Mouse (Mus musculus) adrenal gland, postnatal 25 days (tissue): ENCODE measurements around the gene Zfp536. TPM values are rescaled to one million over a fixed set of nuclear protein-coding genes. Genes with fewer than 3 reads are reported as not detected.
"Not testable (repeated sequence)": the region's sequence is repeated elsewhere in the genome, so short reads cannot be mapped to it uniquely, and the experiment has no call there.

ENCODE experiments used
- DNase-seq: peaks from one replicate; pipeline ENCODE4 v3.0.0; 2021; ENCODE audit warnings: mixed read lengths
- total RNA-seq: library from RNA; stranded (reverse); gene quantifications from 2 replicates; pipeline ENCODE4 v1.2.3, GENCODE M21; 2021

The Zfp536 gene
- total RNA-seq, 1 experiment from 2014 or later = 9.9 TPM

DNA sequence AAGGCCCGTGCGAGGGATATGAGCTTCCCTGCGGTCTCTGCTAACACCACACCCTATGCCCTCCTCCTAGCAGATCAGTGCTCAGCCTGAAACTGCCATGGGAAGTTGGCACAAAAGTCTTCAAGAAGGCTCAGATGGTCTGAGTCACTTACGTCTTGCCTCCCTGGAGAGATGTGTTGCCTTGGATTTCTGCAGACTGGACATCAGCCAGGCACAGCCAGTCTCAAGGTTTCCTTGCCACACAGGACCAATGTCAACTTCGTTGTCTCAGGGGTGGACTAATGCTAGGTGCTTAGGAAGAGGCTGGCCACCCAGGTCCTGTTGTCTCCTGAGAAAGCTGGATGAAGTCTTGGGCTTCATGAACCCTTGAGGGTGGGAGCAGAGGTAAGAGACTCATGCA is 14.6 kb downstream of the Zfp536 start:
- DNase-seq = no peak

GRCm38 (mm10) chr7:37753024-37753423 is 20.4 kb downstream of the Zfp536 start:
- DNase-seq = no peak

DNA sequence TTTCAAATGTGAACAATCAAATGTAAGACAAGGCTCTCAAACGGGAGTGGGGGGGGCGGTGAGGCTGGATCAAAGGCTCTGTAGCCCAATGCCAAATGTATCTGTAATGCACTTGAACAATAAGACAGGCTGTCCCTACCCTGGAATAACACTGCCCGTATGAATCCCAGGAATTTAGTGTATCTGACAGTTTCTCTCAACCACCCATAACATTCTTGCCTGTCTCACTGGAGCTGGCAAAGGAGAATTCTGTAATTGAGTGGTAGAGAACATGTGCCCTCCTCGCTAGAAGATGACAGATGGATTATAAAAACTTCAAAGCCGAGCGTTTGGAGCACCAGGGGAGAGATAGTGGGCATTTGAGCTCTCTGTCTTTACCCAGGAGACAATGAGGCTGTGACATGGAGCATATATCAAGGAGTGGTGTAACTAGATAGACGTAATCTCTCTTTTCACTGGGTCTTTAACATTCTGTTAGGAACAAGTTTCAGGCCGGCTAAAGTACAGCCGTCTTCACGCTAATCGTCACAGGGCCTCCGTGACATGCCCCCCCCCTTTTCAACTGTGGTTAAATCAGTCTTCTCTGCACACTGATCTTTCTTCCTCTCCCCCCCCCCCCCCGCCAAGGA is 27.2 kb downstream of the Zfp536 start:
- DNase-seq = no peak

- DNase-seq = no peak
These were observed 30.1 kb downstream of the Zfp536 start for GRCm38 (mm10) chr7:37743350-37743749.

DNA sequence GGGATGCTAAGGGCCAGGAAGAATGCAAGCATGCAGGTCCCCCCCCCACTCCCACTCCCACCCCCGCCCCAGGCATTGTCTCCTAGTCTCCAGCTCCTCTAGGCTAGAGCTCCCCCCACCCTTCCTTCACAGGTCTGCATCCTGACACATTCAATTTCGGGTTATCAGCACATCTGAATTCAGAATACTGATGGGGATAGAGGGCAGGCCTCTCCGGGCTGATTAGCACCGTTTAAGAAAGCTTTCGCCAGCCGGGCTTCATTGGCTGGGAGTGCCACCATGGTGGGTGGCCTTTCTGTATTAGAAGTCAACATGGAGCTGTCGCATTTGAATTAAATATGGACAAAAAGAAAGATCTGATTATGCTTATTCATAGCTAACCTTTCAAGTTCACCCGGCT is 36.2 kb downstream of the Zfp536 start:
- no peak for DNase-seq

DNA sequence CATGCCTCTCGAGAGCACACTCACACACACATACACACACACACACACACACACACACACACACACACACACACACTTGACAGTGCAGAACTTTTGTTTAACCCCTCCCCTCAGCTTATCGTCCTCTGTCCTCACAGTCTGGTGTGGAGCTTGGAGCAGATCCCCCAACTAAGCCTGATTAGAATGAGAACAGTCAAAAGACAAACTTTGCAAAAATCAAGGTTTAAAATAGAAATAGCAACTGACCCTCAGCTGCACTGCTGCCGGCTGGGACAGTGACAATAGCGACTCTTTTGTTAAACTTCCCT is 37.1 kb downstream of the Zfp536 start:
- DNase-seq = no peak

DNA sequence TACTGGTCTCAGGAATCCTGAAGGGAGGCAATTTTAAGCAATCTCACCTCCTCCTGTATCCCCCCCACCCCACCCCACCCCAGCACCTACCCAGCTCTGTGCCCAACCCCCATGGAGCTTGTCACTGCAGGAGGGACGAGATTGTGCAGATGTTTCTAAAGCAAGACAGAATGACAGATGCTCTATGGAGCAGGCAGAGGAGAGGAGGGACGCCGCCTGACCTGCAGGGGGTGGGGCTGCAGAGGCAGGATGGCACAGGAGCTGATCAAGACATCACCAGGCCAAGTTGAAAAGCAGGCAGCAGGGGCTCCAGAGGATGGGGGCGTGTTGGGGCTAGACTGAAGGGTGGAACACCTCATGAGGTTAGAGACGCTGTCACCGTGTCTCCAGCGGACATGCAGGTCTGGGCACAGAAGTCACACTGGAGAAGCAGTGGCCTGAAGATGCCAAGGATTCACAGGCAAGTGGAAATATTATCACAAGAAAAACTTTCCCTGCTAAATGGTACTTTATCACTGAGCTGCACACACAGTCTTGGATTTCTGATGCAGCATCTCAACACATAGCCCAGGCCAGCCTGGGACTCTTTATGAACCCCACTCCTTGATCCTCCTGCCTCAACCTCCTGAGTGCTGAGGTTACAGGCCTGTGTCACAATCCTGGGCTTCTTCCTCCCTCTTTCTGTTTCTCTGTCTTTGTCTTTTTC is 37.6 kb downstream of the Zfp536 start:
- DNase-seq = no peak

DNA sequence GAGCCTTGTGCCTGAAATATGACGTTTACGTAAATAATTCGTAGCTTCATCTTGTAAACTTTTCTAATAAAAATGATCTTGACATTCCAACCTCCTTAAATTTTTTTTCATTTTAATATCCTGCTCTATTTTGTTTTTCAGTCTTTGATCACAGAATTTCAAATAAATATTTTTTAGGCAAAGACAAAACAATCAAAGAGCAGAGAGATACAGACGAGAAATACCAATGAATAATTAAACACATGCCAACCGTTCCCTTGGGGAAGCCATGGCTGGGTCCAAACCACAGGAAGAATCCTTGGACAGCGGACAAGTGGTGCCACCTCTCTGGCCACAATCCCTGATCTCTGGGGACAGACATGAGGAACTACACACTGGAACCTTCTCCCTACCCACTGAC is 38.3 kb downstream of the Zfp536 start:
- DNase-seq = no peak

GRCm38 (mm10) chr7:37734576-37734975 is 38.9 kb downstream of the Zfp536 start:
- DNase-seq = no peak

GRCm38 (mm10) chr7:37733996-37734395 is 39.4 kb downstream of the Zfp536 start:
- no peak for DNase-seq

DNA sequence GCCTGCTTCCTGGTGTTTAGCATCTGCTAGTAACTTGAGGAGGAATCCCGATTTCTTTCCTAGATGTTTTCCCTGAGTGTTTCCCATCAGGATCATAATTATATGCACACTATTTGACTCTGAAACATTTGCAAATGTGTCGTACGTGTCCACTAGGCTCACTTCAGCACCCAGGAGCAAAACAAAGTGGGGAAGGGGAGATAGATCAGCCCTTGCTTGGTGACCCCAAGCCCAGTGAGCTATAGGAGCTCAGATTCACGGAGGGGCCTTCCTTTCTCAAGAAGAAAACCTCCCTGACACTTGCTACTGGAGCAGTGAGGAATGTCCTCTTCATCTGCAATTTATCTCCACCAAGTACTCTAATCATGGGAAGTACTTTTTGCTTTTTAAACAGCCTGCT is 40.7 kb downstream of the Zfp536 start:
- no peak for DNase-seq

- no peak for DNase-seq
These were observed 45.7 kb downstream of the Zfp536 start for GRCm38 (mm10) chr7:37727746-37728145.

- no peak for DNase-seq
These were observed 49.2 kb downstream of the Zfp536 start for GRCm38 (mm10) chr7:37724002-37724790.

DNA sequence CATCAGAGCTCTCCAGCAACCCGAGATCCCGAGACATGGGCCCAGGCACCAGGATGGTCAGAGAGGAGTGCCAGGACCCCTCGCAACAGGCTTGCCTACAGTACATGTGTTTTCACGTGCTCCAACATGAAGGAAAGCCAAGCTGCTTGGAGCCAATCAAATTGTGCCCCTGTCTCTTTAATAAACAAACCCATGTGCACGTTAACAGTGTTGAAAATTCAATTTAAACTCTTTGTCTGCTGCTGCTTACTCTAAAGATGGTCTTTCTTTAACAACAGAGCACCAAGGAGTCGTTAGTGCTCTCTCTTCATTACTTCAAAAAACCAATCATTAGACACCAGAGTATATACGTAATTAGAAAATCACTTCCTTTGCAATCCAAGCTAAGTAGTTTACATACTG is 50.2 kb downstream of the Zfp536 start:
- no peak for DNase-seq

DNA sequence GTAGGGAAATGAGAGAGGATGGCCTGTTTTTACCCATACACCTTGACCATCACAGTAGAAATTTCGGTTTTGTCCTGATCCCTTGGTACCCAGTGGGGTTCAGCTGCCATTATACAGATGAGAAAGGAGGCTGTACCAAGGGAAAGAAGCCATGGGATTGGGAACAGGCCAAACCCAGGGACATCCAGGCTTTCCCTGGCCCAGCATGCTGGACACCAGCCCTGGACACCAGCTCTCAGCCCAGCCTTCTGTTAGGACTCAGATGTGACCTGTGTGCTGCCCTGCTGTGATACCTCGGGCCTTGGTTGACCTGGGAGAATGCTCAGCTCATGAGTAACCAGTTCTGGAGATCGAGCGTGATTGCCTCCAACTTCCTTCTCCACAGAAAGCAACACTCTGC is 51.8 kb downstream of the Zfp536 start:
- no peak for DNase-seq

- DNase-seq = no peak
These were observed 54.6 kb downstream of the Zfp536 start for GRCm38 (mm10) chr7:37718671-37719402.

DNA sequence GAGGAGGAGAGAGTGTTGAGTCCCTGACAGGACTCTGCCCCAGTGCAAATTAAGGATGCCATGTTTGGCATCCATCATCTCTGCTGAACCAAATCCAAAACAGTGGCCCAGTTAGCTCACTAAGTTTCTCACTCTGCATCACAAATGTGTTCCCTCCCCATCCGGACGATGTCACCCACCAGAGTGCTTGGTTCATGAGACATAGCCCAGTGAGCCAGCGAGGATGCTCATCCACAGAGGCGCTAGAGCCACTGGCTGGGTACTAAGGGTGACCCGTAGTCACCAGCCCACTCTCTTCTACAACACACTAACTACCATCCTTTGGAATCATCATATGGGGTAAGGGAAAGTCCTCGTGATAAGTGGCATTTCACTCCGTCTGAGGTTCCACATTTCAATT is 56.4 kb downstream of the Zfp536 start:
- no peak for DNase-seq

GRCm38 (mm10) chr7:37716626-37717025 is 56.8 kb downstream of the Zfp536 start:
- no peak for DNase-seq

DNA sequence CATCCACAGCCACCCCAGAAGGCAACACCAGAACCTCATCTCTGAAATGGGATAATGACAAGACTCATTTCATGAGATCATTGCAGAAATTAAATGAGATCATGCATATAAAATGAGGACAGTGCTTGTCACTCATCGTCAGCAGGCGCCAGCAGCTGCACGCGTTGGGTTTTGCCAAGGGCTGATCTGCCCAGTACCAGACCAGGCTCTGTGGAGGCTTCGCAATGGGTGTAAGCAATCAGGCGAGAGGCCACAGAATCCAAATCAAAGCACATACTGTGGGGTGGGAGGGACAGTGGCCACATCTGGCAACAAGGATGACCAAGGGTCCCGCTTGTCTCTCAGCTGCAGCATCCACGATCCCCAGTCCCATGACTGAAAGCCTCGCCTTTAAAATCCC is 69.0 kb downstream of the Zfp536 start:
- DNase-seq = no peak

- not testable (repeated sequence) for DNase-seq
These were observed 76.1 kb downstream of the Zfp536 start for GRCm38 (mm10) chr7:37697378-37697777.

- DNase-seq = no peak
These were observed 78.4 kb downstream of the Zfp536 start for GRCm38 (mm10) chr7:37695066-37695465.

- no peak for DNase-seq
These were observed 82.8 kb downstream of the Zfp536 start for GRCm38 (mm10) chr7:37690606-37691005.
